Mouse (Mus musculus) Patski (cell line): Measurements from ENCODE around the gene Crebl2. TPM values are rescaled to one million over a fixed set of nuclear protein-coding genes. Genes with fewer than 3 reads are reported as not detected.

ENCODE experiments used
- ATAC-seq: fragments of 100-300 bp; one replicate; pipeline ENCODE4 v1.8.0; 2021
- CTCF ChIA-PET: fragments of 350-600 bp; sonication (Branson Sonifier 250); formaldehyde crosslinking; loops from one replicate; lab custom pipeline; 2022; ENCODE audit warnings: inconsistent platforms; lab: Charles Lee
- POLR2A ChIA-PET: fragments of 350-600 bp; sonication (Branson Sonifier 250); formaldehyde crosslinking; loops from one replicate; lab custom pipeline; 2022; ENCODE audit warnings: antibody characterized with exemption, inconsistent platforms; lab: Charles Lee
- DNase-seq: peaks from one replicate; pipeline ENCODE4 v3.0.0-alpha.2; 2011; ENCODE audit warnings: low read depth, low spot score
- H3K27me3 ChIP-seq: fragments of 371-371 bp; one replicate; pipeline ENCODE4 v1.5.1; 2021
- CTCF ChIP-seq: fragments of 100-300 bp; IDR thresholded peaks from one replicate; pipeline ENCODE4 v1.5.1; 2021
- in situ Hi-C: fragments of 300-500 bp; cut with MboI; formaldehyde crosslinking; loops from 3 replicates; pipeline ENCODE4 v1.11.1; 2018; ENCODE audit warnings: low pct_unique_long_range_greater_than_20kb, mixed read lengths
- polyA plus RNA-seq: library from polyadenylated mRNA; unstranded; gene quantifications from one replicate; pipeline ENCODE4 v1.2.3, GENCODE M21; 2021

The Crebl2 gene
- polyA plus RNA-seq, 1 experiment from 2014 or later = 19.6 TPM

- POLR2A ChIA-PET = no interaction called here
- ATAC-seq (no peak), DNase-seq (no peak)
- H3K27me3 ChIP-seq = no peaks in the 10 kb centered on the region
- in situ Hi-C loops = no loop called here
- TF ChIP-seq CTCF = no peak
- CTCF ChIA-PET = interaction anchor here (1.0 to 2.3 kb wide), 3 partner anchors 9 to 20 kb away, joined by 4 to 8 read pairs (median 4); no protein-coding TSS in a partner anchor
These were observed 66.8 kb downstream of the Crebl2 start for GRCm38 (mm10) chr6:134896570-134897436.

DNA sequence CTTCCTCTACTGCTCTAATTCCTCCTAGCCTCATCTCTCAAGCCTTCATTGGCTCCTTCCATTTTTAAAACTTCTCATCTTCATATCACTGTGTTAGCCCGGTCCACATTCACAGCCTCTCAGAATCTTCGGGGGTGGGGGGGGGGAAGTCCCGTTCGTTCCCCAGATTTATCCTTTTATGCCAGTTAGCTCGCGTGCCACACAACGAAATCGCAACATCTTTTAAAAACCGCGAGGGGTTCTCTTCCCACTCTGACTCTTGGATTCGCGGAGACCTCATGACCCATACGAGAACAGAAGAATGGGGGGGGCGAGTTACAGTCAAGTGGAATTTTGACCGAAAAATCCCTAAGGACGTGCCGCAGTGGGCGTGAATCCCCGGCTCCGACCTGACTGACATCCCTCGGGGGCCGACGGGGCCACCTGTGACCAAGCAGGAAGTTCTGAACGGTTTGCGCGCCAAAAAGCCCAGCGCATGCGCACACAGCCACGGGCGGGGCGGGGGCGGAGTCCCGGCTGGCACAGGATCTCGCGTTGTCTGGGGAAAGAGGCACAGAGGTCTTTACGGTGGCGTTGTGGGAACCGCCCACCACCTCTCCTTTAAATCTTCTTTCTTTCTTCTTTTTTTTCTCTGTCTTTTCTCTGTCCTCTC lies 67.6 kb downstream of the Crebl2 start:
- no peak for DNase-seq
- TF ChIP-seq CTCF = no peak
- CTCF ChIA-PET = interaction anchor here (1.7 to 2.3 kb wide), 2 partner anchors 10 to 21 kb away, joined by 4 to 8 read pairs; no protein-coding TSS in a partner anchor
- POLR2A ChIA-PET = interaction anchor here (1.2 to 2.5 kb wide), 2 partner anchors 26 to 31 kb away, joined by 3 to 8 read pairs; no protein-coding TSS in a partner anchor
- in situ Hi-C loops = no loop called here
- ATAC-seq = peak; percentile 77
- H3K27me3 ChIP-seq = no peaks in the 10 kb centered on the region

DNA sequence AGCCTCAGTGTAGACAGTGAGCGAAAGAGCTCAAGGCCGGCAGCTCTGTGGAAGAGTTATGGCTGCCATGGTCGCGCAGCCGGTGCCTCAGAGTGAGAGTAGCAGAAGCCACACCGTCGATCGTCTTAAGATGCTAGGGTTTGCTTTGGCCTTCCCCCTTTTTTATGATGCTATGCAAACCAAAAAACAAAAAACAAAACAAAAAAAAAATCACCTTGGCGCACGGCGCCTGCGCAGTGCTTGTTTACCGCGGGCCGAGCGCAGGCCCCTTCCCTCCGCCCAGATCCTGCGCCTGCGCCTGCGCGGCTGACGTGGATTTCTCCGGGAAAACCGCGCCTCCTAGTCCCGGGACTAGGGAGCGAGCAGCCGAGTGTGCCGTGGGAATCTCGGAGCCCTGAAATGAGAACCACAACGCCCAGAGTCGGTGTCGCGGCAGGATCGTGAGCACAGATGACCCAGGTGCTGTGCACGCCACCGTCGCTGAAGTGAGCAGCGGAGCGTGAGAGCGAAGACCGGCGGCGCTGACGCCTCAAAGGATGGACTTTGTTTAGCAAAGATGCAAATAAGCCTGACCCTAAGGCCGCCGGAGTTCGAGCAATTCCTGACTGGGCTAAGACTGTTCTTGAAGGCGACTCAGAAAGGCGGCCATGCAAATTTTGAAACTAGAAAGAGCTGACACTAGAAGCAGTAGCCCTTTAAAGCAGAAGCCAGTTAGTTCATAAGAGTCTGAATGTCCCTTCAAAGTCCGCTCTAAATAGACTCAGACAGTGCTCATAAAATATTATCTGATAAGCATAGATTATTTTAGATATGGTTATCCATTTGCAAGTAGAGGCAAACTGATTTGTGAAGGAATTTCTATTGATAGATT lies 68.4 kb downstream of the Crebl2 start, which contains the start of gene Gpr19:
Gene Gpr19, minus strand, starts transcription at position 484 of the 871 bp plus-strand sequence.
- ATAC-seq = peak; percentile 85
- peak; percentile 71 for DNase-seq
- no peaks in the 10 kb centered on the region for H3K27me3 ChIP-seq
- CTCF ChIA-PET = interaction anchor here (1.1 to 2.3 kb wide), 4 partner anchors 10 to 31 kb away, joined by 3 to 8 read pairs (median 4); partner anchors contain the start of gene Cdkn1b
- POLR2A ChIA-PET = interaction anchor here (0.6 to 2.5 kb wide), 5 partner anchors 21 to 47 kb away, joined by 3 to 8 read pairs (median 4); partner anchors contain the start of gene Cdkn1b
- no peak for TF ChIP-seq CTCF
- in situ Hi-C loops = no loop called here

- no peak for DNase-seq
- no peaks in the 10 kb centered on the region for H3K27me3 ChIP-seq
- CTCF ChIA-PET = interaction anchor here (1.3 kb wide), 1 partner anchor 16 kb away, joined by 3 read pairs; the partner anchor contains the start of gene Cdkn1b
- no peak for ATAC-seq
- no peak for TF ChIP-seq CTCF
- in situ Hi-C loops = no loop called here
- POLR2A ChIA-PET = interaction anchor here (0.6 to 0.7 kb wide), 2 partner anchors 45 to 150 kb away, joined by 3 read pairs; no protein-coding TSS in a partner anchor
These were observed 73.4 kb downstream of the Crebl2 start for GRCm38 (mm10) chr6:134903368-134903767.

DNA sequence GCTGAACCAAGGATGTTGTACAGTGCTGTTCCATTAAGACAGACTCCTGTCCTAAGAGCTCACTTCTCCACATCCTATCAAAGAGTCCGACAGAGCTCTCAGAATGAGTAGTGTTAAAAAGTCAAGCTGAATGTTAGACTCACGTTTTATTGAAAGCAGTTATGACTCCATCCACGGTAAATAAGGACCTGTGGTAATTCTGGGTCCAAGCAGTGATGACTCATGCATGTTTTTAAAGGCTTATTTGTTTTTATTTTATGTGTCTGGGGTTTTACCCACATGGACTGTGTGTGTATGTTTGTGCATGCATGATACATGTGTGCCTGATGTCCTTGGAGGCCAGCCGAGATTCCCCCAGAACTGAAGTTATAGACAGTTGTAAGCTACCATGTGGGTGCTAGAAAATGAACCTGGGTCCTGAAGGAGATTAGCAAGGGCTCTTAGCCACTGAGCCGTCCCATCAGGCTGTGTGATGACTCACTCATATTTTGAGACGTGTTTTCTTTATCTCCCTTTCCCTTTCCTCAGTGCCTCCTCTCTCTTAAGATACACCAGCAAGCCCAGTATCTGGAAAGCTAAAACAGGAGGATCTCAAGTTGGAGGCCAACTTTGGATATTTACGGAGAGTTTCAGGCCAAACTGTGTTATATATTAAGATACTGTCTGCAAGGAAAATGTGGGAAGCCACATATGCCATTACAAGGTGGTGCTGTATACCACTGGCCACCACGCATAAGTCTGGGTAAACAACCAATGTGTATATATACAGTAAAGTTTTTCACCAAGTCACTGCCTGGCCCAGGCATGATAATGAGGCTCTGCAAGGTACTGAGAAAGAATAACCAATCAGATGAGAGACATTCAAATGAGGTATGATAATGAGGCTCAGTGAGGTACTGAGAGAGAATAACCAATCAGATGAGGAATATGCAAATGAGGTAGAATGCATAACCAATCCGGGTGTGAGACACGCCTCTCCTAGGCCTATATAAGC lies 74.2 kb downstream of the Crebl2 start:
- DNase-seq (peak; percentile 6), ATAC-seq (no peak)
- H3K27me3 ChIP-seq = no peaks in the 10 kb centered on the region
- in situ Hi-C loops = no loop called here
- POLR2A ChIA-PET = no interaction called here
- no peak for TF ChIP-seq CTCF
- CTCF ChIA-PET = interaction anchor here (1.3 kb wide), 1 partner anchor 15 kb away, joined by 3 read pairs; the partner anchor contains the start of gene Cdkn1b

DNA sequence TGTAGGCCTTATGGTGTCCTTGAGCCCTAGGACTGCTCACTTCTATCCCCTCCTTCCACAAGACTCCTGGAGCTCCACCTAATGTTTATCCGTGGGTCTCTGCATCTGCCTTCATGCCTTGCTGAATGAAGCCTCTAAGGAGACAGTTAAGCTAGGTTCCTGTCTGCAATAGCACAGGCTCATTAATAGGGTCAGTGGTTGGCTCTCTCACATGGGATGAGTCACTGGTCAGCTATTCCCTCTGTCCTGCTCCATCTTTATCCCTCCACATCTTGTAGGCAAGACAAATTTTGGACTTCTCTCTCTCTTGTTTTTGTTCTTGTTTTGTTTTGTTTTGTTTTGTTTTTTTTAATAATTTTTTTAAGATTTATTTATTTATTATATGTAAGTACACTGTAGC lies 75.9 kb downstream of the Crebl2 start:
- POLR2A ChIA-PET = interaction anchor here (0.7 kb wide), 1 partner anchor 22 kb away, joined by 3 read pairs; no protein-coding TSS in a partner anchor
- in situ Hi-C loops = no loop called here
- TF ChIP-seq CTCF = no peak
- CTCF ChIA-PET = no interaction called here
- peak; percentile 6 for DNase-seq
- peak; percentile 84 for ATAC-seq
- H3K27me3 ChIP-seq = no peaks in the 10 kb centered on the region

Other genes starting within 250 kb of the Crebl2 start
- gene Mansc1, start 197.7 kb upstream of the Crebl2 start, polyA plus RNA-seq = not detected
- 15.4 TPM for gene Borcs5, start 190.6 kb upstream of the Crebl2 start, polyA plus RNA-seq
- 43.7 TPM for gene Dusp16, start 37.5 kb upstream of the Crebl2 start, polyA plus RNA-seq
- 4.2 TPM for gene Gpr19, start 68.4 kb downstream of the Crebl2 start, polyA plus RNA-seq
- gene Cdkn1b, start 90.2 kb downstream of the Crebl2 start, polyA plus RNA-seq = 76.0 TPM
- 0.23 TPM for gene Apold1, start 151.6 kb downstream of the Crebl2 start, polyA plus RNA-seq
- 76.9 TPM for gene Ddx47, start 181.5 kb downstream of the Crebl2 start, polyA plus RNA-seq
- 80.0 TPM for gene Gprc5a, start 235.5 kb downstream of the Crebl2 start, polyA plus RNA-seq